Mouse (Mus musculus): ENCODE measurements around the gene Pik3c2b. TPM values are rescaled to one million over a fixed set of nuclear protein-coding genes. Genes with fewer than 3 reads are reported as not detected.
A peak's percentile ranks its signal among the peaks of the same experiment; 100 is the strongest.
"Not testable (repeated sequence)": the region's sequence is repeated elsewhere in the genome, so short reads cannot be mapped to it uniquely, and the experiment has no call there.

Gene Pik3c2b
- polyA plus RNA-seq, 1 experiment, result 1.1 TPM

- Histone ChIP-seq H3K27ac (ENCODE audit: control insufficient read depth, insufficient read depth, low read depth, low read length) (peak overlapping the region; percentile 68), H3K4me1 (ENCODE audit: control insufficient read depth, insufficient read depth, low read length) (peaks cover 2% of the 10 kb centered on the region; the same call in 1 of the 2 replicates), H3K36me3 (ENCODE audit: control insufficient read depth, insufficient read depth, low read length) (no peaks in the 10 kb centered on the region), H3K27me3 (ENCODE audit: control insufficient read depth, insufficient read depth, low read length) (no peaks in the 10 kb centered on the region), H3K4me3 (ENCODE audit: control insufficient read depth, low read depth, low read length) (peak overlapping the region; percentile 89)
- TF ChIP-seq POLR2A (IDR thresholded peaks at IDR 0.05; ENCODE audit: control insufficient read depth, low read depth, low read length) (no peak), CTCF (IDR thresholded peaks at IDR 0.05; ENCODE audit: control insufficient read depth, insufficient read depth, insufficient replicate concordance, low read depth, low read length) (no peak)
These were observed 12.0 kb upstream of the Pik3c2b start for GRCm38 (mm10) chr1:133033316-133034090.

GRCm38 (mm10) chr1:133034091-133034460 lies 11.4 kb upstream of the Pik3c2b start:
- no peaks in the 10 kb centered on the region for H3K27me3 ChIP-seq (ENCODE audit: control insufficient read depth, insufficient read depth, low read length)
- no peak overlapping the region for H3K27ac ChIP-seq (ENCODE audit: control insufficient read depth, insufficient read depth, low read depth, low read length)
- no peaks in the 10 kb centered on the region for H3K36me3 ChIP-seq (ENCODE audit: control insufficient read depth, insufficient read depth, low read length)
- H3K4me3 ChIP-seq (ENCODE audit: control insufficient read depth, low read depth, low read length), result peak overlapping the region; percentile 89; the same call in 1 of the 2 replicates
- peaks cover 2% of the 10 kb centered on the region; the same call in 1 of the 2 replicates for H3K4me1 ChIP-seq (ENCODE audit: control insufficient read depth, insufficient read depth, low read length)
- TF ChIP-seq POLR2A (IDR thresholded peaks at IDR 0.05; ENCODE audit: control insufficient read depth, low read depth, low read length) (no peak), CTCF (IDR thresholded peaks at IDR 0.05; ENCODE audit: control insufficient read depth, insufficient read depth, insufficient replicate concordance, low read depth, low read length) (no peak)

GRCm38 (mm10) chr1:133034682-133035081 lies 10.8 kb upstream of the Pik3c2b start:
- H3K4me1 ChIP-seq (ENCODE audit: control insufficient read depth, insufficient read depth, low read length); H3K4me3 ChIP-seq (ENCODE audit: control insufficient read depth, low read depth, low read length); H3K36me3 ChIP-seq (ENCODE audit: control insufficient read depth, insufficient read depth, low read length); H3K27me3 ChIP-seq (ENCODE audit: control insufficient read depth, insufficient read depth, low read length); H3K27ac ChIP-seq (ENCODE audit: control insufficient read depth, insufficient read depth, low read depth, low read length): not testable (repeated sequence)

- Histone ChIP-seq H3K36me3 (ENCODE audit: control insufficient read depth, insufficient read depth, low read length) (no peaks in the 10 kb centered on the region), H3K27me3 (ENCODE audit: control insufficient read depth, insufficient read depth, low read length) (no peaks in the 10 kb centered on the region), H3K4me1 (ENCODE audit: control insufficient read depth, insufficient read depth, low read length) (no peaks in the 10 kb centered on the region), H3K27ac (ENCODE audit: control insufficient read depth, insufficient read depth, low read depth, low read length) (no peak overlapping the region), H3K4me3 (ENCODE audit: control insufficient read depth, low read depth, low read length) (no peak overlapping the region)
- no peak for TF ChIP-seq CTCF (IDR thresholded peaks at IDR 0.05; ENCODE audit: control insufficient read depth, insufficient read depth, insufficient replicate concordance, low read depth, low read length)
- no peak for TF ChIP-seq POLR2A (IDR thresholded peaks at IDR 0.05; ENCODE audit: control insufficient read depth, low read depth, low read length)
These were observed 5.9 kb upstream of the Pik3c2b start for GRCm38 (mm10) chr1:133039505-133039949.

- H3K36me3 ChIP-seq (ENCODE audit: control insufficient read depth, insufficient read depth, low read length), result no peaks in the 10 kb centered on the region
- H3K27ac ChIP-seq (ENCODE audit: control insufficient read depth, insufficient read depth, low read depth, low read length), result peak overlapping the region; percentile 65
- H3K4me3 ChIP-seq (ENCODE audit: control insufficient read depth, low read depth, low read length), result peak overlapping the region; percentile 89
- H3K4me1 ChIP-seq (ENCODE audit: control insufficient read depth, insufficient read depth, low read length), result peaks cover 6% of the 10 kb centered on the region
- TF ChIP-seq CTCF (IDR thresholded peaks at IDR 0.05; ENCODE audit: control insufficient read depth, insufficient read depth, insufficient replicate concordance, low read depth, low read length), result peak; percentile 7; the same call in 1 of the 2 replicates
- TF ChIP-seq POLR2A (IDR thresholded peaks at IDR 0.05; ENCODE audit: control insufficient read depth, low read depth, low read length), result no peak
- H3K27me3 ChIP-seq (ENCODE audit: control insufficient read depth, insufficient read depth, low read length), result no peaks in the 10 kb centered on the region
These were observed 484 bp downstream of the Pik3c2b start for GRCm38 (mm10) chr1:133045861-133046440.

- no peak for TF ChIP-seq CTCF (IDR thresholded peaks at IDR 0.05; ENCODE audit: control insufficient read depth, insufficient read depth, insufficient replicate concordance, low read depth, low read length)
- TF ChIP-seq POLR2A (IDR thresholded peaks at IDR 0.05; ENCODE audit: control insufficient read depth, low read depth, low read length), result no peak
- Histone ChIP-seq H3K27me3 (ENCODE audit: control insufficient read depth, insufficient read depth, low read length) (no peaks in the 10 kb centered on the region), H3K27ac (ENCODE audit: control insufficient read depth, insufficient read depth, low read depth, low read length) (peak overlapping the region; percentile 65), H3K4me3 (ENCODE audit: control insufficient read depth, low read depth, low read length) (peak overlapping the region; percentile 89), H3K36me3 (ENCODE audit: control insufficient read depth, insufficient read depth, low read length) (no peaks in the 10 kb centered on the region), H3K4me1 (ENCODE audit: control insufficient read depth, insufficient read depth, low read length) (peaks cover 6% of the 10 kb centered on the region)
These were observed 1.0 kb downstream of the Pik3c2b start for GRCm38 (mm10) chr1:133046441-133046931.

- H3K27ac ChIP-seq (ENCODE audit: control insufficient read depth, insufficient read depth, low read depth, low read length), result no peak overlapping the region
- TF ChIP-seq POLR2A (IDR thresholded peaks at IDR 0.05; ENCODE audit: control insufficient read depth, low read depth, low read length), result no peak
- TF ChIP-seq CTCF (IDR thresholded peaks at IDR 0.05; ENCODE audit: control insufficient read depth, insufficient read depth, insufficient replicate concordance, low read depth, low read length), result no peak
These were observed 2.1 kb downstream of the Pik3c2b start for GRCm38 (mm10) chr1:133047575-133047974.

More at GRCm38 (mm10) chr1:133047575-133047974, 2.1 kb downstream of the Pik3c2b start:
- Histone ChIP-seq H3K27me3 (ENCODE audit: control insufficient read depth, insufficient read depth, low read length) (no peaks in the 10 kb centered on the region), H3K36me3 (ENCODE audit: control insufficient read depth, insufficient read depth, low read length) (no peaks in the 10 kb centered on the region), H3K4me3 (ENCODE audit: control insufficient read depth, low read depth, low read length) (no peak overlapping the region), H3K4me1 (ENCODE audit: control insufficient read depth, insufficient read depth, low read length) (peaks cover 6% of the 10 kb centered on the region)
